Mouse (Mus musculus) olfactory bulb, adult 2 months (tissue): Measurements from ENCODE around the gene Gss.

Experiments
- CTCF ChIP-seq: fragments of 200-500 bp; IDR thresholded peaks from 2 replicates; pipeline ENCODE4 v1.5.1; 2012; ENCODE audit warnings: low read depth, mild to moderate bottlenecking, low read length, moderate library complexity; ENCODE audit not compliant: insufficient read depth
- POLR2A ChIP-seq: fragments of 200-500 bp; IDR thresholded peaks from 2 replicates; pipeline ENCODE4 v1.6.1; 2012; ENCODE audit warnings: mild to moderate bottlenecking, low read depth, low read length, moderate library complexity; ENCODE audit not compliant: insufficient read depth

- TF ChIP-seq CTCF (no peak), POLR2A (no peak)
These were observed 10.1 kb downstream of the Gss start for GRCm38 (mm10) chr2:155582384-155582995.
